Mouse (Mus musculus): ENCODE results near the gene Slc9b2. TPM values are rescaled to one million over a fixed set of nuclear protein-coding genes. Genes with fewer than 3 reads are reported as not detected.
A peak's percentile ranks its signal among the peaks of the same experiment; 100 is the strongest.

The Slc9b2 gene
- 3.1 and 5.0 TPM in 2 replicates for polyA plus RNA-seq (2015; fragmentation: Nextera tagmentation; extraction: Ambion mirVana)

- H3K4me3 ChIP-seq, result peak within 1 kb of the TSS; percentile 40
- H3K4me2 ChIP-seq (replicated peaks), result peak within 1 kb of the TSS; percentile 71
- H3K36me3 ChIP-seq, result no peaks in the 10 kb centered on the region
- WGBS, result 5% methylated on average over 26 of the region's 28 CpGs
- ATAC-seq (ENCODE audit: low FRiP score, low read depth), result peak; percentile 93
- H3K9me3 ChIP-seq, result no peaks in the 10 kb centered on the region
- H3K27me3 ChIP-seq, result no peaks in the 10 kb centered on the region; the same call in 1 of the 2 replicates
- H3K27ac ChIP-seq, result no peak within 1 kb of the TSS
- H3K9ac ChIP-seq, result peak within 1 kb of the TSS; percentile 36; the same call in 1 of the 2 replicates
- H3K4me1 ChIP-seq, result no peaks in the 10 kb centered on the region; the same call in 1 of the 2 replicates
These were observed at the start of gene Slc9b2 for GRCm38 (mm10) chr3:135307411-135308259. Slc9b2 (plus strand) TSS chr3:135307700.

GRCm38 (mm10) chr3:135258919-135259318, 48.6 kb upstream of the Slc9b2 start:
- H3K4me2 ChIP-seq (replicated peaks), result no peak overlapping the region
- no peak overlapping the region for H3K27ac ChIP-seq
- no peak overlapping the region for H3K9ac ChIP-seq
- WGBS, result 90% methylated on average over 10 of the region's 10 CpGs
- no peak for ATAC-seq (ENCODE audit: low FRiP score, low read depth)
- H3K36me3 ChIP-seq, result peaks cover 84% of the 10 kb centered on the region
- no peak overlapping the region for H3K4me3 ChIP-seq
- H3K4me1 ChIP-seq, result no peaks in the 10 kb centered on the region
- no peaks in the 10 kb centered on the region for H3K9me3 ChIP-seq
- no peaks in the 10 kb centered on the region for H3K27me3 ChIP-seq

- Histone ChIP-seq H3K9me3 (no peaks in the 10 kb centered on the region), H3K4me3 (no peak overlapping the region), H3K27me3 (no peaks in the 10 kb centered on the region), H3K9ac (no peak overlapping the region), H3K4me2 (replicated peaks) (no peak overlapping the region), H3K36me3 (peaks cover 89% of the 10 kb centered on the region), H3K27ac (no peak overlapping the region), H3K4me1 (no peaks in the 10 kb centered on the region)
- no peak for ATAC-seq (ENCODE audit: low FRiP score, low read depth)
- WGBS, result 94% methylated on average over 7 of the region's 7 CpGs
These were observed 47.3 kb upstream of the Slc9b2 start for GRCm38 (mm10) chr3:135260233-135260632.

GRCm38 (mm10) chr3:135268616-135269015, 38.9 kb upstream of the Slc9b2 start:
- H3K9ac ChIP-seq, result no peak overlapping the region
- no peaks in the 10 kb centered on the region for H3K4me1 ChIP-seq

GRCm38 (mm10) chr3:135269391-135269990, 38.0 kb upstream of the Slc9b2 start:
- 91% methylated on average over 10 of the region's 10 CpGs for WGBS
- H3K36me3 ChIP-seq, result peaks cover 81% of the 10 kb centered on the region
- no peaks in the 10 kb centered on the region for H3K4me1 ChIP-seq
- H3K4me3 ChIP-seq, result no peak overlapping the region
- H3K27me3 ChIP-seq, result no peaks in the 10 kb centered on the region
- ATAC-seq (ENCODE audit: low FRiP score, low read depth), result no peak
- H3K27ac ChIP-seq, result no peak overlapping the region
- H3K9ac ChIP-seq, result no peak overlapping the region
- H3K9me3 ChIP-seq, result no peaks in the 10 kb centered on the region
- H3K4me2 ChIP-seq (replicated peaks), result no peak overlapping the region

More at GRCm38 (mm10) chr3:135268616-135269015, 38.9 kb upstream of the Slc9b2 start:
- no peak overlapping the region for H3K4me2 ChIP-seq (replicated peaks)
- no peak overlapping the region for H3K4me3 ChIP-seq
- no peak for ATAC-seq (ENCODE audit: low FRiP score, low read depth)
- no peaks in the 10 kb centered on the region for H3K9me3 ChIP-seq
- H3K36me3 ChIP-seq, result peaks cover 83% of the 10 kb centered on the region
- WGBS, result 85% methylated on average over 5 of the region's 5 CpGs
- H3K27me3 ChIP-seq, result no peaks in the 10 kb centered on the region
- no peak overlapping the region for H3K27ac ChIP-seq

- H3K4me3 ChIP-seq, result no peak overlapping the region
- no peak overlapping the region for H3K9ac ChIP-seq
- 65% methylated on average over 12 of the region's 12 CpGs for WGBS
- no peaks in the 10 kb centered on the region for H3K27me3 ChIP-seq
- no peak overlapping the region for H3K27ac ChIP-seq
- H3K4me1 ChIP-seq, result no peaks in the 10 kb centered on the region
- no peaks in the 10 kb centered on the region for H3K9me3 ChIP-seq
- no peak overlapping the region for H3K4me2 ChIP-seq (replicated peaks)
- ATAC-seq (ENCODE audit: low FRiP score, low read depth), result peak; percentile 68; the same call in 1 of the 2 replicates
- peaks cover 58% of the 10 kb centered on the region for H3K36me3 ChIP-seq
These were observed 34.9 kb upstream of the Slc9b2 start for GRCm38 (mm10) chr3:135272627-135273026.

- Histone ChIP-seq H3K9me3 (no peaks in the 10 kb centered on the region), H3K4me3 (no peak overlapping the region)
- 91% methylated on average over 13 of the region's 13 CpGs for WGBS
These were observed 34.5 kb upstream of the Slc9b2 start for GRCm38 (mm10) chr3:135273047-135273446.

GRCm38 (mm10) chr3:135280160-135280559, 27.3 kb upstream of the Slc9b2 start:
- peaks cover 2% of the 10 kb centered on the region; the same call in 1 of the 2 replicates for H3K4me1 ChIP-seq
- no peaks in the 10 kb centered on the region for H3K27me3 ChIP-seq
- no peak overlapping the region for H3K4me3 ChIP-seq
- H3K9me3 ChIP-seq, result no peaks in the 10 kb centered on the region
- H3K4me2 ChIP-seq (replicated peaks), result no peak overlapping the region
- H3K36me3 ChIP-seq, result no peaks in the 10 kb centered on the region
- H3K27ac ChIP-seq, result no peak overlapping the region
- 70% methylated on average over 4 of the region's 4 CpGs for WGBS
- no peak overlapping the region for H3K9ac ChIP-seq
- ATAC-seq (ENCODE audit: low FRiP score, low read depth), result no peak

More at GRCm38 (mm10) chr3:135273047-135273446, 34.5 kb upstream of the Slc9b2 start:
- no peaks in the 10 kb centered on the region for H3K4me1 ChIP-seq
- no peak overlapping the region for H3K27ac ChIP-seq
- no peak for ATAC-seq (ENCODE audit: low FRiP score, low read depth)
- no peak overlapping the region for H3K4me2 ChIP-seq (replicated peaks)
- H3K36me3 ChIP-seq, result peaks cover 55% of the 10 kb centered on the region
- no peaks in the 10 kb centered on the region for H3K27me3 ChIP-seq
- no peak overlapping the region for H3K9ac ChIP-seq

GRCm38 (mm10) chr3:135280669-135281415, 26.7 kb upstream of the Slc9b2 start, which contains the start of gene Bdh2:
Bdh2 (plus strand) TSS chr3:135281221.
- Histone ChIP-seq H3K9ac (0 out of 2 replicates have a peak within 1 kb of the TSS, but pooled peaks have one; percentile 51), H3K27me3 (no peaks in the 10 kb centered on the region), H3K27ac (no peak within 1 kb of the TSS), H3K4me1 (peaks cover 2% of the 10 kb centered on the region; the same call in 1 of the 2 replicates), H3K9me3 (no peaks in the 10 kb centered on the region), H3K4me3 (peak within 1 kb of the TSS; percentile 32), H3K36me3 (no peaks in the 10 kb centered on the region), H3K4me2 (replicated peaks) (peak within 1 kb of the TSS; percentile 54)
- WGBS, result 23% methylated on average over 14 of the region's 14 CpGs
- ATAC-seq (ENCODE audit: low FRiP score, low read depth), result peak; percentile 89

GRCm38 (mm10) chr3:135281701-135282100, 25.8 kb upstream of the Slc9b2 start:
- 78% methylated on average over 8 of the region's 8 CpGs for WGBS
- peaks cover 2% of the 10 kb centered on the region; the same call in 1 of the 2 replicates for H3K4me1 ChIP-seq
- no peaks in the 10 kb centered on the region for H3K27me3 ChIP-seq
- H3K4me2 ChIP-seq (replicated peaks), result peak overlapping the region; percentile 54
- H3K36me3 ChIP-seq, result no peaks in the 10 kb centered on the region
- H3K9me3 ChIP-seq, result no peaks in the 10 kb centered on the region
- no peak overlapping the region for H3K9ac ChIP-seq
- no peak for ATAC-seq (ENCODE audit: low FRiP score, low read depth)
- H3K27ac ChIP-seq, result no peak overlapping the region
- no peak overlapping the region for H3K4me3 ChIP-seq

GRCm38 (mm10) chr3:135285256-135285655, 22.2 kb upstream of the Slc9b2 start:
- Histone ChIP-seq H3K4me3 (no peak overlapping the region), H3K9ac (no peak overlapping the region), H3K9me3 (no peaks in the 10 kb centered on the region), H3K27me3 (no peaks in the 10 kb centered on the region), H3K4me2 (replicated peaks) (no peak overlapping the region), H3K36me3 (no peaks in the 10 kb centered on the region), H3K4me1 (peaks cover 2% of the 10 kb centered on the region; the same call in 1 of the 2 replicates), H3K27ac (no peak overlapping the region)
- 88% methylated on average over 11 of the region's 11 CpGs for WGBS
- ATAC-seq (ENCODE audit: low FRiP score, low read depth), result no peak

Measured in limb, embryonic 13.5 days (tissue).